Mouse (Mus musculus) c-Kit-positive CD71-negative TER-119-negative erythroid progenitor cells, embryonic 14.5 days (primary cell): ENCODE data around the gene Tef.

ENCODE experiments used
- DNase-seq: peaks from one replicate; pipeline ENCODE4 v3.0.0-alpha.2; 2013; ENCODE audit warnings: low read depth

The Tef gene

GRCm38 (mm10) chr15:81848301-81848700, 46.1 kb downstream of the Tef start:
- DNase-seq: peak; percentile 73

- no peak for DNase-seq
Measured at GRCm38 (mm10) chr15:81849104-81849503, 46.9 kb downstream of the Tef start.

DNA sequence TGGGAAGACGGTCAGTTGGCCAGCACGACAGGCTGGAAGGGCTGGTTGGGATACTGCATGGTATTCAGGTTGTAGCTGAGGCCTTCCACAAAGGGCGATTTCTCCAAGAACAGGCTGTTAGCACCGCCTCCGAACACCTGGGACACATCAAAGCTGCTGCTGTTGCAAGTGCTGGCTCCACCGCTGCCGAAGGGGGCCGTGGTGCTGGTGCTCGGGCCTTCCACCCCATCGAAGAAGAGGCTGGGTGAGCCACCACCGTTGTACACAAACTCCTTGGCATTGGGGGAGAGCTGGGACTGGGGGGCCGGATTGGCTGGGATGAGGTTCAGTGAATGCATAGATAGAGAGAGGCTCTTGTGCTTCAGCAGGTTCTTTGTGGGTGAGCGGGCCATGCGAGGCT, 48.5 kb downstream of the Tef start:
- DNase-seq: no peak

- no peak for DNase-seq
Measured at GRCm38 (mm10) chr15:81851375-81851774, 49.2 kb downstream of the Tef start.

DNA sequence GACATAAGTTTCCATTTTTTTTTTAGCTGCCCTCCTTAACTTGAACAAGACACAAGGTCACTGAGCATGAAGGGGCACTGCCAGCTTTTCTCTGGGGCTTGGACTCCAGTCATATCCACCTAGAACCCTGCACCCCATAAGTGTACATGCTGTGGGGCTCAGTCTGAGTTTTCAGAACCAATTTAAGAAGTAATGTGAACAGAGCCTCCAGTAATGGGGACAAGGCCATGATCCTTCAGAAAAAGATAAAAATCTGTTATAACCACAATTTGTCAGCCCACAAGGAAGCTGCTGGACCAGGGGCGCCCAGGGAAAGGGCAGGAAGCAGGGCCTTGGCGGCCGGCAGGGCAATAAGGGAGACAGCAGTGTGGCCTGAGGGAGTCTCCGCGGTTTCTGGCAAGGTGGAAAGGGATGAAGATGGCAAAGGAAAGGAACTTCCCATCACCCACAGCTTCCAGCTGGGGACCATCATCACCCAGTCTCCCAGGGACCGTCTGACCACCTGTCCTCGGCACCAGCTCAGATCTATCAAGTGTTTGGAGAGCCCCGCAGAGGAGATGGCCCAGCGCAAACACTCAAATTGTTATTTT, 50.3 kb downstream of the Tef start:
- no peak for DNase-seq

GRCm38 (mm10) chr15:81853081-81853480, 50.9 kb downstream of the Tef start:
- no peak for DNase-seq

- DNase-seq: peak; percentile 87
Measured at GRCm38 (mm10) chr15:81856030-81856790, 54.0 kb downstream of the Tef start.

DNA sequence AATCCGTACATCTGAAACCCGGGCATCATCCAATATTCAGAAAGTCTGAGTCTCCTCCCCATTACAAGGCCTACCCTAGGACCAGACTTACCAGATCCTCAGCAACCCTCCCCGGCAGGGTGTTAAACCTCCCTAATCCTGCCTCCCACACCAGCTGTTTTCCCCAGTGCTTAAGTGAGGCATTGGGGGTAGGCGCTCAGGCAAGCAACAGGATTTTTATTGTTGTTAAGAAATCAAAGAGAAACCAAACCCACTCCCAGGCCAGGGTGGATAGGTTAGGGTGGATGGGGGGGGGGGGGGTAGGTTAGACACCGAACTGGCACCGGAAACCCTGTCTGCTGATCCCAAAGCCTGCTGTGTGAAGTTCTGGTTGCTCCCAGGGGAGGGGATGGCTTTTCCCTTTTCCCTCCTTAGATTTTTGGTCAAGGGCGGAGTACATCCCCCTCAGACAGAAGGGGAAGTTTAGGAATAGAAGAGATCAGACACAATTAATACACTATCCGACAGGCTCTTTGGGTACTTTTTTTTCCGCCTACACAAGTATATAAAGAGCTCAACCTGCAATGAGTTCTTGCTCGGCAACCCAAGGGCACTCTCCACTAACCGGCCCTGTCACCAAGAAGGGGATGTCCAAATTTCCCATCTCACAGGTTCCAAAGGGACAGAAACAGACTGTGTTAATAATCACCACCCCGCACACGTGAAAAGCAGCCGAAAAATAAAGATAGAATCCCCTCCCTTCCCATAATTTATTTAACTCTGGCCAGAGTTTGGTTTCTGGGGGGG, 54.9 kb downstream of the Tef start:
- no peak for DNase-seq

GRCm38 (mm10) chr15:81857724-81858116, 55.5 kb downstream of the Tef start:
- no peak for DNase-seq

DNA sequence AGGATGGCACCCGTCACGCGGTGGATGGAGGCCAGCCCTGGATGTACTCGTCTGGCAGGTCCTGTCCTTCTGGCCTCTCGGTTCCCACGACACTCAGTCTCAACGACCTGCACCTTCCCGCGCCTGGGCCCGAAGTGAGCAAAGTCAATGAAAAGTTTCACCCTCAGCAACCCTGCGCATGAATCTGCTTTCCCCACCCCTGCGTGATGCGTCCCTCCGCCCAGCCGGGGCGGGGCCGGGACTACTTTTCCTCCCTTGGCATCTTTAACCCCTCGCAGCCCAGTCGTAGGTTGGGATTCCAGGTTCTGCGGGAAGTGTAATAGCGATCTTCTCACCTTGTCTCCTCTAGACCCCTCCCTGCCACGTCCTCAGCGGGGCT, 55.9 kb downstream of the Tef start:
- DNase-seq: peak; percentile 78

DNA sequence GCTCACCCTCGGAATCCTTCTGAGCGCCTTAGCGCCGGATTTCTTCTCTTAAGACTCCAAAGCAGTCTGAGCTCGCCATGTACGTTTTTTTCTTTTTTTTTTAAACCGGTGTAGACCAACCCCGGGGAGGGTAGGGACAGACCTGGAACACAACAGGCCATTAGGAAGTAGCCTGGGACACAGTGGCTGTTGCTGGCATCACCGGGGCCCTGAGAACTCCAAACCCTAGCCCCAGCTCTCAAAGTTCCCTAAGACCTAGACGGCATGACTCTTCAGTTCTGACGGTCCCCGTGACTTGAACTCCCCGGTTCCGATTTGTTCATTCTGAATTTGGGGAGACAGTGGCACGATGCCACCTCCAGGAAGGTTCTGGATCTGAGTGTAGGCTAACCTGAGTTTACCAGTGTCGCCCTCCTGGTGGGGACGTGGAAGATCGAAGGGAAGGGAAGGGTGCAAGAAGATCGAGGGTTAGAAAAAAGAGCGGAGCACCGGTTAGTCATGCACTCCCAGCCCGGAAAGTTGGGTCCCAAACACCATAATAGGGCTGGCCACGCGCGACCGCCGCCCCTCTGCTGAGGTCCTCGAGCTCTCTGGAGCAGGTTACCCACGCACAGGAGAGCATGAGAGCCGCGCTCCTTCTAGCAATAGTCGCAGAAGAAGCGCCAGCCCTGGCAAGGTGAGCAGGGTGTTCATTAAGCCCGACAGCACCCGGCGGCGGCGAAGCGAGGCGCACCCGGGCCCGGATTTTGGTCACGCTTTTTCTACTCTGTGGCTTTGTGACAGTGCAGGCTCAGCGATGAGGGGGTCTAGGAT, 56.5 kb downstream of the Tef start, which contains the start of gene Tob2:
TSS of gene Tob2 (minus strand) at position 280 of the 813 bp plus-strand sequence.
- no peak for DNase-seq

GRCm38 (mm10) chr15:81859330-81860255, 57.4 kb downstream of the Tef start:
- DNase-seq: peak; percentile 42

DNA sequence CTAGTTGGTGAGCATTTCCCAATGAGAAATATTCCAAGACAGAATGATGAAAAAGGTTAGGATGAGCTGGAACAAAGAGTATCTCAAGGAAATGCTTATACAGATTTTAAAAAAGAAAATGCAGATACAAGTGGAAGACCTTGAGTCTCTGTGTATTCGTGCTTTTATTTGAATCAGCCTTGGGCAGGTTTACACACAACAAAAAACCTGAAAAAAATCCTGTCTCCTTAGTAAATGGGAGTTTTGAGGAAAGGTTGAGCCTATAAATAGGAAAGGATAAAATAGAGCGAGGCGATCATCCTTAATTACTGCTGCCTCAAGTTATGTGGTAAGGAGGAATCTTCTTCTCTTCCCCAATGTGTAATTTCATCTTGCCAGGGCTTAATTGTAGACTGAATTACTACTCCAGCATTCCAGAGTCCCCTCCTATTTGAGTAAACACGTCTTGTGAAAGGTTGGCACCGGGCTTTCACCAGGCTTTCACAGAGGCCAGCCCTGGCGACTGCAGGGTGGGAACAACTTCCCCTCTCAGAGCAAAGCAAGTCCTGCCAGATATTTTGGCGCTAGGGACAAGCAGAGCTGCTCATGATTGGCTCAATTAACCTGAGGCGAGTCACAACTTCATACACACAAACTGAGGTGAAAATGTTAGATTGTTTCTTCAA, 58.4 kb downstream of the Tef start:
- DNase-seq: no peak

DNA sequence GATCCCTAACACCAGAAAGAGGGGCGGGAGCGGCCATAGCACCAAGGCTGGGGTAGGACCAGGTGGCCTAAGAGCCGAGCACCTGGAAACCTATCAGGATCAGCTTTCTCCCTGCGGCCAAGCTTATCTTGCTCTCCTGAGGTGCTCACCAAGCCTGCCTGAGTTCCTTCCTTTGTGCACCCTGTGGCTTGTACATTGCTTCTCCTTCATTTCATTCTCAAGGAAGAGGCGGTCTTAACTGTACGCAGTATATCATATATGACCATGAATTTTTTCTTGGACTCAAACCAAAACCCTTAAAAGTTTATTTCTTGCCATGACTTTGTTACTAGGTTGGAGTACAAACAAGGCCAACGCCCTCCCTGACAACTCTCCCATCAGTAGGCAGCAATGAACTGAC, 62.0 kb downstream of the Tef start:
- DNase-seq: no peak

GRCm38 (mm10) chr15:81869985-81870384, 67.8 kb downstream of the Tef start:
- no peak for DNase-seq

DNA sequence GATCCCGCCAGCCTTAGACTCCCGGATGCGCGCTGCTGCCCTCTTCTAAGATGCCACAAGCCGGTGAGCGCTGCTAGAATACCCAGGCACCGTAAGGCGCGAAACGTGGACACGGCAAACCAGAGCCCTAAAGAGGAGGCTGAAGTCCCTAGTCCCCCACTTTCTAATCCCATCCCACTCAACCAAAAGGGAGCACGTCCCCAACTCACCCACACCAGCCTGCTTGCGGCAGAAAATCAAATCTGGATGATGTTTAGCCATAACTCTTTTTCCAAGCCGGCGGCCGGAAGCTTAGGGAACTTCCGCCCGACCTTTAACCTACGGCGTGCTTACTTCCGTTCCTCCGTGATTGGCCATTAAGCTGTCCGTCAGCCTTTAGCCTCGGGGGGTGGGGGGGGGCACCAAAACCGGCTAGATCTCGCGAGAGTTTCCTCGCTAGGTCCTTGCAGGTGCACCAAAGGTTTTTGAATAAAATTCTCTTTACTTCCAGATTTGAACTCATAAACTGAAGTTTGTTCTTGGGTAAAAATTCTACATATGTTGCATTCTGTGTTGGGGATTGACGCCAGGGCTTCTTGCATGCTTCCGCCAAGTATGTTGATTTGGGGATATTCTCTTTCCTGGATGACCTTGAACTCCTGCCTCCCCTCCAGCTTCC, 69.5 kb downstream of the Tef start, which contains the start of gene Phf5a:
TSS of gene Phf5a (minus strand) at position 308 of the 658 bp plus-strand sequence.
- peak; percentile 94 for DNase-seq

- DNase-seq: peak; percentile 99
Measured at GRCm38 (mm10) chr15:81872262-81873136, 70.3 kb downstream of the Tef start, which contains the start of gene Aco2. Gene Aco2 (plus strand): TSS chr15:81872309.
